Mouse (Mus musculus): ENCODE data around the gene Atp8a1. TPM values are rescaled to one million over a fixed set of nuclear protein-coding genes. Genes with fewer than 3 reads are reported as not detected.

The Atp8a1 gene
- polyA plus RNA-seq, 1 experiment from 2014 or later: 8.7 TPM

DNA sequence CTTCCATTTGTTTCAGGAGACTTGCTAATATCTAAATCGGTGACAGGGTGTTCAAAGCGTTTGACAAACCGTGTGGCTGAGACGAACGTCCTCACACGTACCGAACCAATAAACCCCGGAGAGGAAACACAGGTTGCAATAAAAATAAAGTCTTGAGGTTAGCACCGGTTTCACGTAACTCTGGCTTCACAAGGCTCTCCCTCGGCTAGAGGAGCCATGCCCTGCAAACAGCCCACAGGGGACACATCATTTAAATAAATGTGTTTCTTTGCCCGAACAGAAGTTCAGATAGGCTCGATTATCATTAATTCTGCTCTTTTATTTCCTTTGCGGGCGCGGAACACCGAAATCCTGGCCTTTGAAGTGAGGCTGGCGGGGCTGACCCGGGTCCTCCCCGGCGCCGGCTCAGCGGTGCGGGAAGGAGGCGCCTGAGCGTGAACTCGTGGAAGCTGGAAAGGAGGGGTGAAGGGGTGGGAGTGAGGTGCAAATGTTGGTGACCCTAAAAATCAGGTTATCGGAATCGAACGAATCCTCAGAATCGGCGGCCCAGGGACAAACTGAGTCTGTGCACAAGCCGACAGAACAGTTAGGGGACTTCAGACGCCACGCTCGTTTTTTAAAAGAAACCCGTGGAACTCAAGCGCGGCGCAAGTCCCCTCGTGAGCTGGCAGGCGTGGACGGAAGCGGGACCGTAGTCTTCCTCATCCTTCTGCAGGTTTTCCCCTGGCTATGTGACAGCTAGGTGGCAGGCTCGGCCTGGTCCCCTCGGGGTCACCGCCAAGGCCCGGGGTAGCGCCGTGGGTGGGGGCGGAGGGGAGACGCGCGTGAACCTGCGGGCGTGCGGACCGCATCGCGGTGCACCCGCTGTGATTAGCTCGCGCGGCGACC, 240.1 kb downstream of the Atp8a1 start:
- no peak for ATAC-seq (replicated peaks; ENCODE audit: low FRiP score, low read depth)
- Histone ChIP-seq H3K27ac (peak overlapping the region; percentile 85), H3K4me2 (ENCODE audit: low read length) (peak overlapping the region; percentile 91), H3K4me1 (replicated peaks; ENCODE audit: insufficient read depth, low read length) (0 out of 2 replicates have a peak, but pooled peaks cover 6% of the 10 kb centered on the region), H3K4me3 (replicated peaks; ENCODE audit: low read depth, low read length) (peak overlapping the region; percentile 61), H3K27me3 (ENCODE audit: insufficient read depth, low read length) (0 out of 2 replicates have a peak, but pooled peaks cover 4% of the 10 kb centered on the region), H3K36me3 (ENCODE audit: insufficient read depth, low read length) (no peaks in the 10 kb centered on the region), H3K9me3 (replicated peaks; ENCODE audit: low read length) (no peaks in the 10 kb centered on the region), H3K9ac (ENCODE audit: low read depth, low read length) (peak overlapping the region; percentile 63)
- DNase-seq (ENCODE audit: low spot score): peak; percentile 49
- peak; percentile 44; the same call in 1 of the 2 replicates for TF ChIP-seq CTCF (IDR thresholded peaks at IDR 0.05; ENCODE audit: low read depth)
- under 1% methylated on average over 65 of the region's 66 CpGs for WGBS

DNA sequence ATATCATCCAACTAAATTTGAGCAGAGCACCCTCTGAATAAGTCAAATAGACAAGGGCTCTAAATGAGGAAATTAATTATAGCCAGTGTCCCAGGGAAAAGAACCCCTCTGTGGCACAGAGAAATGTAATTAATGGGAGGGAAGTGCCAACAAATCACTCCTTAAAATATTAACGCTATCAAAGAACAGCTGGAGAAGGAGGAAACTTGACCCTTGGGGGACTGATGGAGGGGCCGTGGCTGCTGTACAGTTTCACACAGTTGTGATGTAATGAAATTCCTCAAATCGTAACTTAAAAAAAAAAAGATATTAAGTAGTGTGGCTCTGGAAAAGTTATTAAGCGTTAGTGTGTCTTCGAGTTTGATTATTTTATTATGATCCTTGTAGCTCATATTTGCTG, 241.3 kb downstream of the Atp8a1 start:
- 13% methylated on average over 5 of the region's 5 CpGs for WGBS
- Histone ChIP-seq H3K27me3 (ENCODE audit: insufficient read depth, low read length) (0 out of 2 replicates have a peak, but pooled peaks cover 4% of the 10 kb centered on the region), H3K4me3 (replicated peaks; ENCODE audit: low read depth, low read length) (no peak overlapping the region), H3K9me3 (replicated peaks; ENCODE audit: low read length) (no peaks in the 10 kb centered on the region), H3K4me2 (ENCODE audit: low read length) (no peak overlapping the region; the same call in 1 of the 2 replicates), H3K4me1 (replicated peaks; ENCODE audit: insufficient read depth, low read length) (0 out of 2 replicates have a peak, but pooled peaks cover 6% of the 10 kb centered on the region), H3K36me3 (ENCODE audit: insufficient read depth, low read length) (no peaks in the 10 kb centered on the region), H3K27ac (no peak overlapping the region), H3K9ac (ENCODE audit: low read depth, low read length) (no peak overlapping the region)
- no peak for TF ChIP-seq CTCF (IDR thresholded peaks at IDR 0.05; ENCODE audit: low read depth)
- DNase-seq (ENCODE audit: low spot score): peak; percentile 83
- no peak for ATAC-seq (replicated peaks; ENCODE audit: low FRiP score, low read depth)

DNA sequence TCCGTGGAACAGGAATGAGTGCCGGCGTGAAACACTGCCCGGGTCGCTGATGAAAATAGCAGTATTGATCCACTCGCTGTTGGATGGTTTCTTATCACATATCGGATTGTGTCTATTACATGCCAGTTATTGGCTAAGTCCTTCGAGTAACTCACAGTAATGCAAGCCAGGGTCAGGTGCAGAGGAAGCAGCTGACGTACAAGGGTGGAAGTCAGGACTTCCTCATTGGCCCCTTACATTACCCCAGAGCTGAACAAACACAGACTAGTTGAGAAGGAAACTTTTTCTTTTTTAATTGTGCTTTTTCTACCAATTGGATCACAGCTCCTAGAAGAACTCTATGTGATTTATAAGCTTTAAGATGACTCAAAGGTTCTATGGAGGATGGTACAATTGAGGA, 247.3 kb downstream of the Atp8a1 start:
- no peaks in the 10 kb centered on the region for H3K36me3 ChIP-seq (ENCODE audit: insufficient read depth, low read length)
- no peak overlapping the region for H3K4me2 ChIP-seq (ENCODE audit: low read length)
- H3K27ac ChIP-seq: no peak overlapping the region
- DNase-seq (ENCODE audit: low spot score) (no peak), ATAC-seq (replicated peaks; ENCODE audit: low FRiP score, low read depth) (no peak)
- 72% methylated on average over 9 of the region's 9 CpGs for WGBS
- H3K9ac ChIP-seq (ENCODE audit: low read depth, low read length): no peak overlapping the region
- H3K4me3 ChIP-seq (replicated peaks; ENCODE audit: low read depth, low read length): no peak overlapping the region
- TF ChIP-seq CTCF (IDR thresholded peaks at IDR 0.05; ENCODE audit: low read depth): no peak
- H3K27me3 ChIP-seq (ENCODE audit: insufficient read depth, low read length): no peaks in the 10 kb centered on the region
- H3K9me3 ChIP-seq (replicated peaks; ENCODE audit: low read length): no peaks in the 10 kb centered on the region
- 0 out of 2 replicates have a peak, but pooled peaks cover 3% of the 10 kb centered on the region for H3K4me1 ChIP-seq (replicated peaks; ENCODE audit: insufficient read depth, low read length)

DNA sequence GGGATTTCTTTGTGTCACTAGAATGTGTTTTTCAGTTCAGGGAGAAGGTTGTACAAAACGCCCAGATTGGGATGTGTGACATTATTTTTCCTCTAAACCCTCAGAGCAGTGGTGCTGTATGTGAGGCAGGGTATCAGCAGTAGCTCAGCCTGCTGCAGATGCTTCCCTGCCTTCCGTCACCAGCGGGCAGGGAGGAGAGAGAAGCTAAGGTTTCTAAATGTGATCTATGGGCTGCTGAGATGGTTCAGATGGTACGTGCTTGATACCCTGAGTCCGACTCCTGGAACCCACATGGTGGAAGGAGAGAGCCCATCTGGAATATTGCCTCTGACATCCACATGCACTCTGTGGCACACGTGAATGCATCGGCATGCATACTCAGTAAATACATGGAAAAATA, 251.6 kb downstream of the Atp8a1 start:
- WGBS: 40% methylated on average over 7 of the region's 7 CpGs
- H3K4me1 ChIP-seq (replicated peaks; ENCODE audit: insufficient read depth, low read length): 0 out of 2 replicates have a peak, but pooled peaks cover 3% of the 10 kb centered on the region
- DNase-seq (ENCODE audit: low spot score) (no peak), ATAC-seq (replicated peaks; ENCODE audit: low FRiP score, low read depth) (no peak)
- H3K27me3 ChIP-seq (ENCODE audit: insufficient read depth, low read length): no peaks in the 10 kb centered on the region
- H3K4me3 ChIP-seq (replicated peaks; ENCODE audit: low read depth, low read length): no peak overlapping the region
- no peak overlapping the region for H3K27ac ChIP-seq
- no peak overlapping the region for H3K4me2 ChIP-seq (ENCODE audit: low read length)
- no peaks in the 10 kb centered on the region for H3K36me3 ChIP-seq (ENCODE audit: insufficient read depth, low read length)
- no peak for TF ChIP-seq CTCF (IDR thresholded peaks at IDR 0.05; ENCODE audit: low read depth)
- no peaks in the 10 kb centered on the region for H3K9me3 ChIP-seq (replicated peaks; ENCODE audit: low read length)
- no peak overlapping the region for H3K9ac ChIP-seq (ENCODE audit: low read depth, low read length)

DNA sequence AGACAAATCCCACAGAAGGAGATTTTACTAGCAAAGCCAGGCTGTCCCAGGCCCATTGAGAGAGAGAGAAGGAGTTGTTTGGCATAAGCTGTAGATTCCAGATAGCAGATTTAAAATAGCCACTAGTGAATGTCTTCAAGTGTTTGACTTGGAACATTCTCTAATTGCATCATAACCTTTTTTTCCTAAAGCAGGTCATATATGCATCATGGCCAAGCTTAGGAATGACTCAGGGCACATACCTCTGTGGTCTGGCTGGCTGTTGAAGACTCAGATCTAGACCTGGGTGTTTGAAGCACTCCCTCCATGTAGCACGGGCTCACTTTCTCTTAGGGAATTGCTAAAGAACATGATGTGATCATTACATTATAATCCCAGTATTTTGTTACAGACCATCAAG, 252.2 kb downstream of the Atp8a1 start:
- no peak overlapping the region for H3K9ac ChIP-seq (ENCODE audit: low read depth, low read length)
- H3K27me3 ChIP-seq (ENCODE audit: insufficient read depth, low read length): no peaks in the 10 kb centered on the region
- no peak overlapping the region for H3K27ac ChIP-seq
- no peak for TF ChIP-seq CTCF (IDR thresholded peaks at IDR 0.05; ENCODE audit: low read depth)
- H3K36me3 ChIP-seq (ENCODE audit: insufficient read depth, low read length): no peaks in the 10 kb centered on the region
- H3K9me3 ChIP-seq (replicated peaks; ENCODE audit: low read length): no peaks in the 10 kb centered on the region
- DNase-seq (ENCODE audit: low spot score) (no peak), ATAC-seq (replicated peaks; ENCODE audit: low FRiP score, low read depth) (no peak)
- H3K4me1 ChIP-seq (replicated peaks; ENCODE audit: insufficient read depth, low read length): no peaks in the 10 kb centered on the region
- no peak overlapping the region for H3K4me3 ChIP-seq (replicated peaks; ENCODE audit: low read depth, low read length)
- no peak overlapping the region for H3K4me2 ChIP-seq (ENCODE audit: low read length)
- WGBS: 60% methylated on average over 1 of the region's 1 CpGs

DNA sequence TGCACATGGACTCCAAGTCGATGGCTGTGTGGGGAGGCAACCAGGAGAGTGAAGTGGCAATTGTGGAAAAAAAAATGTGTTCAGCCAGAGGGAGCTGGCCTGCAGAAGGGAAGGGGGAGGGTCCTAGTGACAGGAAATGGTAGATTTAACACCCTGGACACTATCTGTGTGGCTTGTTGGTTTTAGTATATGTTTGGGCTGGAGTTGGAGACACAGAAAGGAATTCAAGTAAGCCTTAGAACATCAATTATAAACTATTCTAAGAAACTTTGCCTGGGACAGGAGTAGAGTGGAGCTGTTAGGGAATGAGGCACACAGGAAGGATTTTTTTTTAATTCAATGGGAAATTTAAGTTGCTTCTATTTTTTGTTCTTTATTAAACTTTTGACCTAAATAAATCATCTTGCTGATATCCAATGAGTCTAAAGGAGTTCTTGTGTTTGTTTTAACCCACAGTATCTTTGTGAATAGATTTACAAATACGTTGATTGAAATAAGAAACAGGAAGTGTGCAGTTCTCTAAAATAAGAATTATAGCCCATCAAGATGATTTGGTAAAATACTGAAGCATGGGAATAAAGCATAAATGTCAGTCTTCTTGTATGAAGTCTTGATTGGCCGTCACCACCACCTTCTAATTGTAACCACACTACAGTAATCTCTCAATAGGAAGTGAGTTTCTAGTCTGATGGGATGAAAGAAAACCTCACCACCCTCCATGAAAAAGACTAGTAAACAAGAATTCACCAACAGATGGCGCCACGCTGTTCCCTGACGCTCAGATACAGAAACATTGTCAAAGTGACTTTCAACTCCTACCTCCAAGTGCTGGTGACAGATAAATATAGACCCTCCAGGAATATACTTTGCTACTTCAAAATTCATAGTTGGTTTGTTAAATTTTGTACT, 267.3 kb downstream of the Atp8a1 start:
- Histone ChIP-seq H3K9me3 (replicated peaks; ENCODE audit: low read length) (no peaks in the 10 kb centered on the region), H3K9ac (ENCODE audit: low read depth, low read length) (no peak overlapping the region), H3K27me3 (ENCODE audit: insufficient read depth, low read length) (no peaks in the 10 kb centered on the region), H3K27ac (0 out of 2 replicates have a peak overlapping the region, but pooled peaks have one; percentile 57), H3K4me1 (replicated peaks; ENCODE audit: insufficient read depth, low read length) (no peaks in the 10 kb centered on the region), H3K4me2 (ENCODE audit: low read length) (no peak overlapping the region), H3K36me3 (ENCODE audit: insufficient read depth, low read length) (no peaks in the 10 kb centered on the region), H3K4me3 (replicated peaks; ENCODE audit: low read depth, low read length) (no peak overlapping the region)
- TF ChIP-seq CTCF (IDR thresholded peaks at IDR 0.05; ENCODE audit: low read depth): peak; percentile 72
- DNase-seq (ENCODE audit: low spot score) (peak; percentile 84), ATAC-seq (replicated peaks; ENCODE audit: low FRiP score, low read depth) (no peak; the same call in 1 of the 2 replicates)
- WGBS: 36% methylated on average over 6 of the region's 6 CpGs
